Mouse (Mus musculus) T-cell, adult 2 months (primary cell): ENCODE measurements around the gene Gm10490.
A peak's percentile ranks its signal among the peaks of the same experiment; 100 is the strongest.
"Not testable (repeated sequence)": the region's sequence is repeated elsewhere in the genome, so short reads cannot be mapped to it uniquely, and the experiment has no call there.

Source experiments
- DNase-seq: peaks from one replicate; pipeline ENCODE4 v3.0.0; 2022; ENCODE audit warnings: low spot score

Gene Gm10490

DNA sequence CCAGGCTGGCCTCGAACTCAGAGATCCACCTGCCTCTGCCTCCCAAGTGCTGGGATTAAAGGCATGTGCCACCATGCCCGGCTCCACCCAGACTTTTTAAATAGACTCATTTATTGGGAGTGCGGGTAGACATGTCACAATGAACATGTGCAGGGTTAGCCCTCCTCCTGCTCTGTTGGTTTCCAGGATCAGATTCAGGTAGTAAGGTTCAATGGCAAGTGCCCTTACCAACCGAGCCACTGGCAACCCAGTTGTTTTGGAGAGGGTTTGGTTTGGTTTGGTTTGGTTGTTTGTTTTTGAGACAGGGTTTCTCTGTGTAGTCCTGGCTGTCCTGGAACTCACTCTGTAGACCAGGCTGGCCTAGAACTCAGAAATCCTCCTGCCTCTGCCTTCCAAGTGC is at the start of gene Gm10490:
TSS of gene Gm10490 (plus strand) at position 301 of the 400 bp plus-strand sequence.
- not testable (repeated sequence) for DNase-seq

DNA sequence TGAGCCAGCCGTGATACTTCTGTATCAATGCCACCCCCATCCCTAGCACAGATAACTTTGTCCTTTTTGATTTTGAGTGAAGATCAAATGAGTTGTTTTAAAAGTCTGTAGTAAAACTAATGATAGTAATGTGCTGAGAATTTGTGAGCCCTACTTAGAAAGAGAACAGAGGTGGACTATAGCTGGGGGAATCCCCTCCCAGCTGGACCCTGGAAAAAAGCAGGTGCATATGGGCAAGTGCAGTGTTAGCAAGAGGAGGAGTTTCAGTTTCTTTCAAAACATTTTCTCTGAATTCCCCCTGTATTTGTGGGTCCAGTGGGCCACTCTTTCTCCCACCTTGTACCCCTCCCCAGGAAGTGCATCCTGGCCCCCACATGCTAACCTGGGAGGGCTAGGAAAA is 46.2 kb upstream of the Gm10490 start:
- no peak for DNase-seq

DNA sequence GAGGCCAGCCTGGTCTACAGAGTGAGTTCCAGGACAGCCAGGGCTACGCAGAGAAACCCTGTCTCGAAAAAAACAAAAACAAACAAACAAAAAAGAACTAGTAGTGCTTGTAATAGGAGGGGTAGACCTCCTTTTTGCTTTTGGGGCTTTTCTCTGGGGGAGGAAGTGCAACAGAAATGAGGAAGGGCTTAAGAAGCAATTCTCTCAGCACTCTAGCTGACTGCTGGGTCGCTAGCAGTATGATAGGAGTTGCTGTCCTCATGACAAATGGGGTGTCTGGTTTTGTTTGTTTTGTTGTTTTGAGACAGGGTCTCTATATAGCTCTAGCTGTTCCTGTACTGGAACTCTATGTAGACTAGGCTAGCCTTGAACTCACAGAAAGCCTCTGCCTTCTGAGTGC is 44.8 kb upstream of the Gm10490 start:
- no peak for DNase-seq

DNA sequence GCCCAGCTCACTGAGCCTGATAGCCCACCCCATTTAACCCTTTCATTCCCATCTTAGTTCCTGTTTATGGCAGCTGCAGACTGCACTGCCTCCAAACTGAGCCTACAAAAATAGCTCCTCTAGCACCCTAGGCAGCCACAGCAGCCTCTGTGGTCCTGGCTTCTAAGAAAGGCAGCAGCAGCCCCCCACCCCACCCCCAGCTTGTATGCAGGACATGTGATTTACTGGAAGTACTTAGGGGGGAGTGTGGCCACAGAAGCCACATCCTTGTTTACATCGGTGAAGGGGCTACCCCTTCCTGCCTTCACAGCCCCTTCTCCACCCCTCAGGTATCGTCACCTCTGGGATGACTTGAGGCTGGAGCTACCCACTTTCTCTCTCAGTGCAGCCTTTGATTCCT is 44.0 kb upstream of the Gm10490 start:
- peak; percentile 79 for DNase-seq

DNA sequence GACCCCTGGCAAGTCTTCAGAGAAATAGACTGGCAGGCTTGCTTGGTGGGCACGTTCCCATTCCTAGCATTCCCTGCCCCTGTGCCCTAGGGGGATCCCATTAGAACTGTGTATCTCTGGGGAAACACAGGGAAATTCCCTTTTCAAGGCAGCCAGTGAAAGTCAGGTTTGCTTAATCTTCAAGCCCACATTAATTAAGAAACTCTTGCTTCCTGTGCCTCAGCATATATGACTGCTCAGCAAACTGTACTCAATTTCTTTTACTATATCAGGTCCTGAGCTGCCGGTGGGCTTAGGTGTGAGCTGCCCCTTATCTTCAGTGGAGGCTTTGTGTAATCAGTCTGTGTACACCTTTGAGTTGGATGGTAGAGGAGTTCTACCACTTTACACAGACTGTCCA is 43.6 kb upstream of the Gm10490 start:
- no peak for DNase-seq

DNA sequence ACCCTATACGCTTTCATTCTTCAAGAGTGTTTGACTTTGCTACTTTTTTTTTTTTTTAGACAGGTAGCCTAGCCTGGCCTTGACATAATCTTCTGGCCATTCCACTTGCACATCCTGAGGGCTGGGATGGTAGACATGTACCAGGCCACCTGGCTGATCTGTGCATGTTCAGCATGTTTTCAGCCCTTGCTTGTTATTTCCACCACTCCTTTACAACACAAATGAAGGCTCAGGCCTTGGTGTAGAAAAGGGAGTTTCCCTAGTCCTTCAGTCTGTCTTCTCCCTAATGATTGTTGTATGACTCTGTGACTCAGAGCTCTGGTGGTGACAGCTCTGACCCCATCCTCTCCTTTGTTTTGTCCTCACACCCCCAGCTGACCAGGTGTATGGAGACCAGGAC is 42.2 kb upstream of the Gm10490 start:
- no peak for DNase-seq

DNA sequence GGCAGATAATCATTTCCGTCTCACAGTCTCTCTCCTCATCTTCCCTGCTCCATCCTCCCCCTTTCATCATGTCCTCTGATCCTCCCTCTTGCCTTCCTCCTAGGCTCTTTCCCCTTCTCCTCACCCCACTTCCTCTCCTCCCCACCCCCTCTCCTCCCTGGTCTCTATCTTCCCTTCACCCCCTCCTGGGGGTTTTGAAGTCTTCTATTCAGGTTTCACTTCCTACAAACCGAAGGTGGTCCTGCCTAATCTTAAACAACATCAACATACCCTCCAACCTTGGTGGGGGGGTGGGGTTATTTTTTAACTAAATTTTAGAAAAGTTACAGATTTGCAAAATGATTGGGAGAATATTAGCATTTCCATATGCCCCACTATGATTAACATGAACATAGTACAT is 40.8 kb upstream of the Gm10490 start:
- DNase-seq = no peak

DNA sequence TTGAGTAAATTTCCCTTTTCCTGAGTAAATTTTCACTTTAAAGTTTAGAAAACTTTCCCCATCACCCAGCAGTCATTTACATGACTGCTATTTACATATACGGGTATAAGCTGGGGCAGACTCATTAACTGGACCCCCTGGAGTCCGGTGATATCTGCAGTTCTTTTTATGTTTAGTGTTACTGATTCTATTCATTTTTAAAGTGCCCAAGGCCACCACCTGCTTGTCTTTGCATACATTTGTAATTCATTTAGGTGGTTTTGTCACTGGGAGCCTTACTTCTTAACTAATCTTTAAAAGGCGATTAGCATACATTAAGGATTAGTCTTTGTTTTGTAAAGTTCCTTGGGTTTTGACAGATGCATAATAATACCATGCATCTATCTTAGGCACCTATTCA is 39.5 kb upstream of the Gm10490 start:
- no peak for DNase-seq

DNA sequence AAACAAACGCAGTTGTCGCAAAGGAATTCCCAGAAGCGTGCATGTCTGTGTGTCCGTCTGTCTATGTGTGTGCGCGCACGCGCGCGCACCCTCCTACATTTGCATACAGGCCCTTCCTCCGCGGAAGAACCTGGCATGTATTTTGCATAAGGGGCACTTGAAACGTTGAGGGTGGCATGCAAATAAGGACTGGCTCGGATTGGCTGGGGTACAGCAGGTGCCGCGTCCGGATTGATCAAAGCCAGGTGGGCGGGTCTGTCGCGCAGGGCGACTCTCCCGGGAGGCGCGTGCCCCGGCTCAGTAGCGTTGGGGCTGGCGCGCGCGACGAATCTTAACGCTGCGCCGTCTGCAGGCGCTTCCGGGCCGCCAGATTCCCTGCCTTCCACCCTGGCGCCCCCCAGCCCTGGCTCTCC is 31.3 kb upstream of the Gm10490 start, which contains the start of gene Pim2:
TSS of gene Pim2 (plus strand) at position 256 of the 413 bp plus-strand sequence.
- peak; percentile 92 for DNase-seq

DNA sequence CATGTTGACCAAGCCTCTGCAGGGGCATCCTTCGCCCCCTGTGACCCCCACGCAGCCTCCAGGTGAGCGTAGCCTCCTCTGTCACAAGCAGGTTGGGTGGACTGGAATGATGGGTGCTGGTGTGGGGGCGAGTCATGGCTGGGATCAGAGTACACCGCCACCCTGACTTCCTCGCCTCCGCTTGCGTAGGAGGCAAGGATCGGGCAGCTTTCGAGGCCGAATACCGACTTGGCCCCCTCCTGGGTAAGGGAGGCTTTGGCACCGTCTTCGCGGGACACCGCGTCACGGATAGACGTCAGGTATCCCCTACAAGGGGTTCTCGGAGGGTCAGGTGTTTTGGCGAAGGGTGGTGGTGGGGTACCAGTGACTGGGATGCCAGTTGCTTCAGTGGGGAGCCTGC is 30.8 kb upstream of the Gm10490 start:
- peak; percentile 46 for DNase-seq

DNA sequence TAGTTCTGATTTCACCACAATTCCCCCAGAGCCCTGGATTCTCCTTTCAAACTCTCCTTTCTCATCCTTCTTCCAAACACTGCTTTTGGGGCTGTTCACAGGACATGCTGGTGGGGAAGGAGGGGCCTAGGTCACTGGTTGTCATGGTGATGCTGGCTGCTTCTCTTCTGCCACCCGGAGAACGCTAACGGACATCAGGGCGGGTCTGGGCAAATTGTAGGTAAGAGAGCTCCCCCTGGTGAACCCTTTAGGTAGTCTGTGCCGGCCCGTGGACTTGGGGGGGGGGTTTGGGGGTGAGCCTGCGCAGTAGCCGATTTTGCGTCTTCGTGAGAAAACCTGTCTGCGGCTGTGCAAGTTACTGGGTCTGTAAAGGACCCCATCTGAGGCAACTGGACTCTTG is 29.5 kb upstream of the Gm10490 start:
- peak; percentile 71 for DNase-seq

DNA sequence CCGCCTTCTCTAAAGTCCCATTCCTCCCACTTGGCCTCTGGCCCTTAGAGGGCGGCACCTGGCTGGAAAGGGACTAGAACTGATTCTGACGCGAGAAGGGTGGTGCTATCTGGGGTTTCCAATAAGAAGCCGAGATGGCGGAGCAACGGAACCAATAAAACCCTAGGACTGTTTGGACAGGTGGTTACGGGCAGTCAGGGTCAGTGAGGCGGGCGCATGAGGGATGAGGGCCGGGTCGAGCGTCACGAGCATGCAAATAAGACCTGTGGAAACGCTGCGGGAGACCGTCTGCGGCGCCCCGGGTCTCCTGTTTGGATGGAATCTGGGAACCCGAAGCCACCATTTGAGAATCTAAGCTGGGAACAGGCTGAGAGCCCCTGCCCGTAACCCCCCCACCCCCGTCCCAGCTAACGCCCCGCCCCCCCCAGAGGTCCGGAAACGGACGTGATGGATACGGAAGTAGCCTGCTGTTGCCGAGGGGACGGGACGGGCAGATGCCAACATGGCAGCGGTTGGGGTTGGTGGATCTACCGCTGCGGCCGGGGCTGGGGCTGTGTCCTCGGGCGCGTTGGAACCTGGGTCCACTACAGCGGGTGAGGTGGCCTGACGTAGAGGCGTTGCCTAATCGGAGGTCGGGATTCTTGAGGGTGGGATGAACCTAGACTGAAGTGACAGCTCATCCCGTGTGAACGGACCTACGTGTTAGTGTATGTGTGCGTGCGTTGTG is 25.3 kb upstream of the Gm10490 start, which contains the start of gene Slc35a2:
TSS of gene Slc35a2 (plus strand) at position 188 of the 727 bp plus-strand sequence.
- peak; percentile 68 for DNase-seq

DNA sequence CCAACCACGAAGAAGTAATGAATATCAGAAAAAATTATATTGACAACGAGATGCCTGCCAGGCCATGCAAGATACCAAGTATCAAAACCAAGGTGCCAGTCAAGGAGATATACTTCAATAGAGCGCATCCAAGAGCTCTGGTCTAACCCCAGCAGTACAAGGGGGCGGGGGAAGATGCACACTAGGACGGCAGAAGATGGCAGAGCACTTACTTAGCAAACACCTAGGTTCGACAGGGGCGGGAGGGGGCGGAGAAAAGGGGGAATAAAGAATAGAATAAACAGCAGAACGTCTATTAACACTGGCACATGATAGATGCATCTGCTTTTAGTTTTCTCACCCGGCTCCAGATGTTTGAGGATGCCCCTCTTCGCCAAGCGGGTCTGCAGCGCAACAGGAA is 11.1 kb upstream of the Gm10490 start:
- DNase-seq = peak; percentile 20

DNA sequence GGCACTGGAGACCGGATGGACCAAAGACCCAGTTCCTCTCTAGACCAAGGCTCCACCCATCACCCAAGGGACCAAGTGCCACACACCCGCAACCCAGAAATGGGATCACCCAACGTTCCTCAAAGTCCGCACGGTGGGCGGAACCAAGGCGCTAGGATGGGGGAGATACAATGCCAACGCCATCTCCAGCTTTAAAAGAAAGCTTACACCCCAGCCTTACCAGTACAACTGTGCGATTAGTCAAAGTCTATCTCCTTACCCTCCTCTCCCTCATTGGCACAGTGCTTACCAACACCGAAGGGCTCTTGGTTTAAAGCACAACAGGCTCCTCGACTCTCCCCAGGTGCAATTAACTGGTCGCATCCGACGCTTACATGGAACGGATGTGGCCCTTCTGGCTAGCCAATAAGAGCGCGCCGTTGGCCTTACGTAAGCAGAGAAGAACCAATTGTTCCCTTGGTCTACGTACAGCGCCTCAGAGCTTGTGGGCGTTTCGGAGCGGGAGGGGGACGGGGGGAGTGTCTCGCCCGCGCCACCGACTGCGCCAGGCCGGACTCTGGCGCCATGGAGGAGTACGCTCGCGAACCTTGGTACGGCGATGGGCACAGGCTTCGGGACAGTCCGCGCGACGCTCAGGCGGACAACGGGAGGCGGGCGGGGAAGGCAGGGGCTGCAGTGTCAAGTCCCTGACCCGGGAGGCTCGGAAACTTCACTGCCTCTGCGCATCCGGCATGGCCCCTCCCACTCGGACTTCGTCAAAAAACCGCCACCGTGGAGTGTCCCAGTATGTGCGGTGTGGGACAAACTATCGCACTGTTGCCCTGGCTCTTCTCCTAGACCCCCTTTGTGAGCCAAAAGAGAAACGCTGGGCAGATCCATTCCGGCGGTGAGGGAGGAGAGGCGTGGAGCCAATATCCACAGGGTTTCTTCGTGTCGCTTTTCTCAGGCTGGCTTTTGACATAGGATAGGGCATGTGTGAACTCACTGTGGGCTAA is 10.2 kb upstream of the Gm10490 start, which contains the start of the genes Pqbp1 and Timm17b:
TSS of gene Pqbp1 (minus strand) at position 390 of the 995 bp plus-strand sequence.
TSS of gene Timm17b (plus strand) at position 478 of the 995 bp plus-strand sequence.
- DNase-seq = peak; percentile 88

DNA sequence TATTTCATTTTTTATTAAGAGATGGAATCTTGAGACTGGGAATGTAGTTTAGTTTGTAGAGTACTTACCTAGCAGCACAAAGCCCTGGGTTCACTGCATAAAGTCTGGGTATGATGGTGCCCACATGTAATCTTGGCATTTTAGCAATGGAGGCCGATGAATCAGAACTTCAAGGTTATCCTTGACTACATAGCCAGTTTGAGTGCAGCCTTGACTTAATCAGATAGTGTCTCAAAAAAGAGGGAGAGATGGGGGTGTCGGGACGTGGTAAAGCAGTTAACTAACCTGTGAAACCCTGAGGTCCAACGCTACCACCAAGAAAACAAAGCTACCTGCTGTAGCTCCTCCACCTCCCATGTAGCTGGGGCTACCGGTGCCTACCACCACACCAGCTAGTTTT is 4.9 kb upstream of the Gm10490 start:
- DNase-seq = no peak

DNA sequence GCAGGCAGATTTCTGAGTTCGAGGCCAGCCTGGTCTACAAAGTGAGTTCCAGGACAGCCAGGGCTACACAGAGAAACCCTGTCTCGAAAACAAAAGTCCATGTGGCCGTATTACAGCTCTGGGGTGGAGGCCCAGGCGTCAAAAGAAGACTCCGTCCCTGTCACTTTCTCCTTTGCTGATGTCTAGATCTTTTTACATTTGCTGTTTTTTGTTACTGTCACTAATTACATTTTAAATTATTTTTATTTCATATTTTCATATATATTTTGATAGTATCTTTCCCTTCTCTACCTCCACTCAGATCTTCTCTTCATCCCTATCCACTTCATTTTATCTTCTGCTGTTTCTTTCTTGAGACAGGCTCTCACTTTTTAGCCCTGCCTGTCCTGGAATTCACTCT is 1.6 kb upstream of the Gm10490 start, which contains the start of gene Gm10491:
TSS of gene Gm10491 (minus strand) at position 101 of the 400 bp plus-strand sequence.
- no peak for DNase-seq

DNA sequence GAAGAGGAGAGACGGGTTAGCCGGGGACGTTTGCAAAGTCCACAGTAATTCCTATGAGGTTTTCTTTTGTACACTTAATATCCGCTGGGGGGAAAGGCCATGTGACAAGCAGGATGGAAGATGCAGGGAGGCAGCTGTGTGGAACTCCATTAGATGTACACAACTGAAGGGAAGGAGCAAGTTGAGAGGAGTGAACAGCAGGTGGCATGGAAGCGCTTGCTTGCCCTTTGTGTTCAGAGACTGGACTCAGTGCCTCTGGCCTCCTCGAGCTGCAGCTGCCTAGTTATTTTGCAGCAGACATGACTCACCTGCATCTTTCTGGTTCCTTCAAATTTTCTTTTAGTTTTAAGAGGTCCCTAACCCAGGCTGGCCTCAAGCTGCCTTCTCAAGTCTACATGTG is 1.1 kb downstream of the Gm10490 start:
- DNase-seq = no peak

DNA sequence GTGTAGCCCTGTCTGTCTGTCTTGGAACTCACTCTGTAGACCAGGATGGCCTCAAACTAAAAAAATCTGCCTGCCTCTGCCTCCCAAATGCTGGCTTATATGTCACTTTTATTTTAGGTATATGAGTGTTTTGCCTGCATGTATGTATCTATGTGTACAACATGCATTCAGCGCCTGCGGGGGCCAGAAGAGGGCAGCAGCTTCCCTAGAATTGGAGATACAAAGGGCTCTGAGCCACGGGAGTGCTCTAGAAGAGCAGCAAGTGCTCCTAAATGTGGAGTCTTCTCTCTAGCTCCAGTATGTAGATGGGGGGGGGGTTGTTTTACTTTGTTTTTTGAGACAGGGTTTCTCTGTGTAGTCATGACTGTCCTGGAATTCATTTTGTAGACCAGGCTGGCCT is 6.3 kb downstream of the Gm10490 start:
- DNase-seq = peak; percentile 37

DNA sequence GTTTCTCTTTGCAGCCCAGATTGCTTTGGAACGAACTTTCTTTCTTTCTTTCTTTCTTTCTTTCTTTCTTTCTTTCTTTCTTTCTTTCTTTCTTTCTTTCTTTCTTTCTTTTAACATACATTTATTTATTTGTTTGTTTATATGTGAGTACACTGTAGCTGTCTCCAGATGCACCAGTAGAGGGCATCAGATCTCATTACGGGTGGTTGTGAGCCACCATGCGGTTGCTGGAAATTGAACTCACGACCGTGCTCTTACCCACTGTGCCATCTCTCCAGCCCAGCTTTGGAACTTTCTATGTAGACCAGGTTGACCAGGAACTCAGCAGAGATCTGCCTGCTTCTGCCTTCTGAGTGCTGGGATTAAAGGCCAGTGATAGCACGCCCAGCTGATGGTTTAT is 8.6 kb downstream of the Gm10490 start:
- not testable (repeated sequence) for DNase-seq

DNA sequence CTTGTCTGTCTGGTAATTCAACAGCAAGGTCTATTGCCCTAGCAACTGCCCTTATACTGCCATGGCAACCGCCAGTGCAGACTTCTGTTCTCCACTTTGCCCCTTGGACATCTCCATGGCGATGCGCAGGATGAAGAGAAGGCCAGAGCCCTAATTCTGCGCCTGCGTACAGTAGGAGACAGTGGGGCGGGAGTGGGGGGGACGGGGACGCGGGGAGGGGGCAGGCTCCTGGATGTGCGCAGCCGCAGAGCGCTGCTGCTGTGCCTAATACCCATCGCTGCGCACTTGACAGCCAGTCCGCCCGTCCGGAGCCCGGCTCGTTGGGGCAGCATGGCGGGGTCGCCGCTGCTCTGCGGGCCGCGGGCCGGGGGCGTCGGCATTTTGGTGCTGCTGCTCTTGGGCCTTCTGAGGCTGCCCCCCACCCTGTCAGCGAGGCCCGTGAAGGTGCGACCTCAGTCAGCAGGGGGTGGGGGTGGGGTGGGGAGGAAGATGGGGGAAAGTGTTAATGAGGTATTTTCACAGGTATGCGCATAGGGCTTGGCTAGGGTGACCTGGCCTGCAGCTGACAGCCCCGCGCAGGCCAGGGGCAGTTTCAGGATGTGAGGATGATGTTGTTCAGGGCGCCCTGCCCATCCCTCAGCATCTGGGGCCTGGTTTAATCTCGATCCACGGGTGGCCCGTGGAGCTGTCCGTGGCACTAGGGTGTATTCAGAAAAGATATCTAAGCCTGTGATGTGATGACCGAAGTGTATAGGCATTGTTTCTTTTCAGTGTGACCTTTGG is 10.4 kb downstream of the Gm10490 start, which contains the start of gene Pcsk1n:
TSS of gene Pcsk1n (plus strand) at position 222 of the 783 bp plus-strand sequence.
- no peak for DNase-seq

DNA sequence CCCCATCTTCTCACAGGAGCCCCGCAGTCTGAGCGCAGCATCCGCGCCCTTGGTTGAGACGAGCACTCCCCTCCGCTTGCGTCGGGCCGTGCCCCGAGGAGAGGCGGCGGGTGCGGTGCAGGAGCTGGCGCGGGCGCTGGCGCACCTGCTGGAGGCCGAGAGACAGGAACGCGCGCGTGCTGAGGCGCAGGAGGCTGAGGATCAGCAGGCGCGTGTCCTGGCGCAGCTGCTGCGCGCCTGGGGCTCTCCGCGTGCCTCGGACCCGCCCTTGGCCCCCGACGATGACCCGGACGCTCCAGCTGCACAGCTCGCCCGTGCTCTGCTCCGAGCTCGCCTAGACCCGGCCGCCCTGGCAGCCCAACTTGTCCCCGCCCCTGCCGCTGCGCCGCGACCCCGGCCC is 12.7 kb downstream of the Gm10490 start:
- no peak for DNase-seq

DNA sequence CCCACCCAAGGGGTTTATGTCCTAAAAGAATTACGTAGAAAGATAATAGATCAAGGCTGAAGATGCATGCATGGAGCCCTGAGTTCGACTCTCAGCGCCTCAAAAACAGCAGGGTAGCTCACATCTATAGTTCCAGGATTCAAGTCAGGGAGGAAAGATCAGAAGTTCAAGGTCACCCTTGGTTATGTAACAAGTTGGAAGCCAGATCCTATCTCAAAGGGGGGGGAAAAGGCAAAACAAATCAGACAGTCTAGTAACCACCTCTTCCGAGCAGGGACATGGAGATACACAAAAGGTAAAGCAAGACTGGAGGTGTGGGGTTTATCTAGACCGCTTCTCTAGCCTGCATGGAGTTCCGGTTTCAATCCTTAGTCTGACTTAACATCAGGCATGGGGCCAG is 16.9 kb downstream of the Gm10490 start:
- no peak for DNase-seq
